Mouse (Mus musculus): Measurements from ENCODE around the gene Ltbp1. TPM values are rescaled to one million over a fixed set of nuclear protein-coding genes. Genes with fewer than 3 reads are reported as not detected.

Gene Ltbp1
- polyA plus RNA-seq, 1 experiment from 2014 or later, result 2.5 TPM

DNA sequence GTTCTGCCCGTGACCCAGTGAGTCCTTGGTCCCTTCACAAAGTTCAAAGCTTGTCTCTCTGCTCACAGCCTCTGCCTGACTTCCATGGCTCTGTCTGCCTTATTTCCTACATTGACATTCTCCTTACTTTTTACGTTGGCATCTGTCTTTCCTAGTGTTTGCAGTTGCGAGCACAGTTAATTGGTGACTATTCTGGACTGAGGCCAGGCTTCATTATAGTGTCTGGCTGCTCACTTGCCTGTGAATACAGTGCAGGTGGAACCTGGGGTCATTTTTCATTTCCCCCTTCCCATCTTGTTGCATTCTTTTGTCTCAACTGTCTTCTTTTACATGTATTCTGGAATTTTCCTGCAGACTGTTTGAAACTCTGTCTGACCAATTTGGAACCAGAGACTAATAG lies 287.6 kb downstream of the Ltbp1 start:
- no peak for DNase-seq
- Histone ChIP-seq H3K4me3 (replicated peaks; ENCODE audit: low read depth, low read length) (no peak overlapping the region), H3K27ac (replicated peaks; ENCODE audit: low read depth, low read length) (no peak overlapping the region), H3K4me2 (ENCODE audit: low read length) (no peak overlapping the region), H3K9me3 (ENCODE audit: control insufficient read depth, low read length) (no peaks in the 10 kb centered on the region), H3K9ac (replicated peaks; ENCODE audit: low read length) (no peak overlapping the region), H3K36me3 (ENCODE audit: control insufficient read depth, insufficient read depth, low read length) (no peaks in the 10 kb centered on the region), H3K4me1 (ENCODE audit: control insufficient read depth, insufficient read depth, low read length) (no peaks in the 10 kb centered on the region), H3K27me3 (ENCODE audit: control insufficient read depth, insufficient read depth, low read length) (no peaks in the 10 kb centered on the region)
- ATAC-seq (ENCODE audit: low FRiP score, low TSS enrichment), result no peak
- 87% methylated on average over 3 of the region's 3 CpGs for WGBS

DNA sequence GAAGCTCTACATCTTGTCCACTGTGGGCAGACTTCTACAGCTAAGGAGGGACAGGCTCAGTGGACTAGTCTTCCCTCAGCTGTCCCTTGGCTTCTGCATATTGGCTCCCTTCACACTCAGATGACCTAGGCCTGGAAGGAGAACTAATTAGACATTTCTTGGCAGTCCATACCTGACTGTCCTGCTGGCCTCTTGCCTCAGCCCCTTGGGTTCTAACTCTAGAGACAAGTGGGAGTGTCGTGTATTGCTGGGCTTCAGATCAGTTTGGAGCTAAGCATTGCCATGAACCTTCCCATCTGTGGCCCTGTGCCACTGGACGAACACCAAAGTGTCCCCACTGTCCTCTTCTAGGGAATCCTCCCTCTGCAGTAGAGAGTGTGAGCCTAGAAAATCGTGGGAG lies 288.4 kb downstream of the Ltbp1 start:
- no peak overlapping the region for H3K4me2 ChIP-seq (ENCODE audit: low read length)
- H3K9ac ChIP-seq (replicated peaks; ENCODE audit: low read length), result no peak overlapping the region
- no peaks in the 10 kb centered on the region for H3K27me3 ChIP-seq (ENCODE audit: control insufficient read depth, insufficient read depth, low read length)
- no peak overlapping the region for H3K27ac ChIP-seq (replicated peaks; ENCODE audit: low read depth, low read length)
- H3K9me3 ChIP-seq (ENCODE audit: control insufficient read depth, low read length), result no peaks in the 10 kb centered on the region
- 86% methylated on average over 3 of the region's 3 CpGs for WGBS
- no peak for DNase-seq
- H3K4me1 ChIP-seq (ENCODE audit: control insufficient read depth, insufficient read depth, low read length), result no peaks in the 10 kb centered on the region
- no peak for ATAC-seq (ENCODE audit: low FRiP score, low TSS enrichment)
- no peak overlapping the region for H3K4me3 ChIP-seq (replicated peaks; ENCODE audit: low read depth, low read length)
- no peaks in the 10 kb centered on the region for H3K36me3 ChIP-seq (ENCODE audit: control insufficient read depth, insufficient read depth, low read length)

DNA sequence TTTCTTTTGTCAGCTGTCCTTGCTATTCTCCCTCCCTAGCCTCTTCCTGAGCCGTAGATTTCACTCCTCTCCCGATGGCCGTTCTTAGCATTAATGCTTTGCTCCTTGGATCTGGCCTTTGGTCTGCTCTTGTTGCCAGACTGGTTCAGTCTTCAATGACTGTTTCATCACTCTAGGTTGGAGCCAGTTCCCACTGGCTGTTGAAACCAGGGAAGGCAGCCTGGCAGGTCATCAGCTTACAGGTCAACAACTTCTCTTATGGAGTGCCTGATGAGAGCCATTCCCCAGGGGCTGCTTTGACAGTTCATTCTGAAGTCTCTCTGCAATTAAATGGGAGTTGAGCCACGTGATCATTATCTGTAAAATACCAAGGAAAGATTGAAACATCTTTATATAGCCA lies 295.5 kb downstream of the Ltbp1 start:
- no peak for ATAC-seq (ENCODE audit: low FRiP score, low TSS enrichment)

DNA sequence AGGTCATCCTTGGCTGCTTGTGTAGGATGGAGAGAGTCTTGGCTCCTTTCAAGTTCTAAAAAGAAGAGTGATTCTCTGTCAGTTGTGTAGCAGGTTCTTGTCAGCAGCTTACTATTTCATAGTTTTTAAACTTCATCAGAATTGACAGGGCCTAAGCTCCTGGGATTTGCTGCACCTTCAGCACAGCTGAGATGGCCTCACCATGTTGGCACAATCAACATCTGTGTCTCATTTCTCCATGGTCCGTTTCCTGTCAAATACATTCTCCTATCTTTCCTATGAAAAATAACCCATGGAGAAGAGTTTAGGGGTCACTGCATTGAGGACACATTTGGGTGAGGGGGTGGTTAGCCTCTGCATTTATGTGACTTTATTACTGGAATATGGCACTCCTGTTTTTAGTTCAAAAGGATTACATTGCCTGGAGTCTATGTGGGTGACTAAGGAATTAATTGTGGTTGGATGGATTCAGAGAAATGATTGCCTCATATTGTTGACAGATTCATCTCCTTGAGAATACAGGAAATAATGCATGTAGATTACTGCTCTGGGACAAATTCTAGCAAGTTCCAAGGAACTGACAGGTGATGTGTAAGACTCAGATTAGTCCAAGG lies 299.5 kb downstream of the Ltbp1 start:
- Histone ChIP-seq H3K27ac (replicated peaks; ENCODE audit: low read depth, low read length) (no peak overlapping the region), H3K4me2 (ENCODE audit: low read length) (no peak overlapping the region), H3K9ac (replicated peaks; ENCODE audit: low read length) (no peak overlapping the region), H3K36me3 (ENCODE audit: control insufficient read depth, insufficient read depth, low read length) (no peaks in the 10 kb centered on the region), H3K4me1 (ENCODE audit: control insufficient read depth, insufficient read depth, low read length) (no peaks in the 10 kb centered on the region), H3K9me3 (ENCODE audit: control insufficient read depth, low read length) (no peaks in the 10 kb centered on the region), H3K27me3 (ENCODE audit: control insufficient read depth, insufficient read depth, low read length) (no peaks in the 10 kb centered on the region), H3K4me3 (replicated peaks; ENCODE audit: low read depth, low read length) (no peak overlapping the region)
- ATAC-seq (ENCODE audit: low FRiP score, low TSS enrichment), result no peak
- WGBS, result 97% methylated on average over 1 of the region's 1 CpGs
- no peak for DNase-seq

More for the DNA sequence above, 295.5 kb downstream of the Ltbp1 start:
- no peaks in the 10 kb centered on the region for H3K27me3 ChIP-seq (ENCODE audit: control insufficient read depth, insufficient read depth, low read length)
- H3K4me3 ChIP-seq (replicated peaks; ENCODE audit: low read depth, low read length), result no peak overlapping the region
- 88% methylated on average over 4 of the region's 4 CpGs for WGBS
- H3K9ac ChIP-seq (replicated peaks; ENCODE audit: low read length), result no peak overlapping the region
- no peak overlapping the region for H3K4me2 ChIP-seq (ENCODE audit: low read length)
- H3K27ac ChIP-seq (replicated peaks; ENCODE audit: low read depth, low read length), result no peak overlapping the region
- H3K9me3 ChIP-seq (ENCODE audit: control insufficient read depth, low read length), result no peaks in the 10 kb centered on the region
- no peaks in the 10 kb centered on the region for H3K4me1 ChIP-seq (ENCODE audit: control insufficient read depth, insufficient read depth, low read length)
- DNase-seq, result no peak
- no peaks in the 10 kb centered on the region for H3K36me3 ChIP-seq (ENCODE audit: control insufficient read depth, insufficient read depth, low read length)

DNA sequence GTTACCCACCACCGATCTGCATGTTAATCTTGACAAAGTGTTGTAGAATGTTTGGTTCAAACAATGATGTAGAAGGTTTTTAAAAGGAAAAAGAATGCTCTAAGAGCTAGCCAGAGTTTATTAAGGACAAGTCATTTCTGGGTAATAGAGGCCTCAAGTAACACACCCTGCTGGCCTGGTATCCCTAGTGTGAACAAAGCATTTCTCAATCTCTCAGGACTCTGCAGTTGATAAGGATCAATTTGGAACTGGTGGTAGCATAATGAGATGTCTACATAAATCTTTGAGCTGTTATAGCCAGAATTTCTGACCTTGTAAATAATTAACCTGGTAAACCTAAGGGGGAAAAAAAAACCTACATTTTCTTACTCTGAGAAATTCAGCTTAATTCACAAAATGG lies 300.3 kb downstream of the Ltbp1 start:
- Histone ChIP-seq H3K27ac (replicated peaks; ENCODE audit: low read depth, low read length) (no peak overlapping the region), H3K36me3 (ENCODE audit: control insufficient read depth, insufficient read depth, low read length) (no peaks in the 10 kb centered on the region), H3K9ac (replicated peaks; ENCODE audit: low read length) (no peak overlapping the region), H3K4me1 (ENCODE audit: control insufficient read depth, insufficient read depth, low read length) (no peaks in the 10 kb centered on the region), H3K4me2 (ENCODE audit: low read length) (no peak overlapping the region), H3K9me3 (ENCODE audit: control insufficient read depth, low read length) (no peaks in the 10 kb centered on the region), H3K4me3 (replicated peaks; ENCODE audit: low read depth, low read length) (no peak overlapping the region), H3K27me3 (ENCODE audit: control insufficient read depth, insufficient read depth, low read length) (no peaks in the 10 kb centered on the region)
- DNase-seq, result no peak
- 91% methylated on average over 1 of the region's 1 CpGs for WGBS
- no peak for ATAC-seq (ENCODE audit: low FRiP score, low TSS enrichment)

DNA sequence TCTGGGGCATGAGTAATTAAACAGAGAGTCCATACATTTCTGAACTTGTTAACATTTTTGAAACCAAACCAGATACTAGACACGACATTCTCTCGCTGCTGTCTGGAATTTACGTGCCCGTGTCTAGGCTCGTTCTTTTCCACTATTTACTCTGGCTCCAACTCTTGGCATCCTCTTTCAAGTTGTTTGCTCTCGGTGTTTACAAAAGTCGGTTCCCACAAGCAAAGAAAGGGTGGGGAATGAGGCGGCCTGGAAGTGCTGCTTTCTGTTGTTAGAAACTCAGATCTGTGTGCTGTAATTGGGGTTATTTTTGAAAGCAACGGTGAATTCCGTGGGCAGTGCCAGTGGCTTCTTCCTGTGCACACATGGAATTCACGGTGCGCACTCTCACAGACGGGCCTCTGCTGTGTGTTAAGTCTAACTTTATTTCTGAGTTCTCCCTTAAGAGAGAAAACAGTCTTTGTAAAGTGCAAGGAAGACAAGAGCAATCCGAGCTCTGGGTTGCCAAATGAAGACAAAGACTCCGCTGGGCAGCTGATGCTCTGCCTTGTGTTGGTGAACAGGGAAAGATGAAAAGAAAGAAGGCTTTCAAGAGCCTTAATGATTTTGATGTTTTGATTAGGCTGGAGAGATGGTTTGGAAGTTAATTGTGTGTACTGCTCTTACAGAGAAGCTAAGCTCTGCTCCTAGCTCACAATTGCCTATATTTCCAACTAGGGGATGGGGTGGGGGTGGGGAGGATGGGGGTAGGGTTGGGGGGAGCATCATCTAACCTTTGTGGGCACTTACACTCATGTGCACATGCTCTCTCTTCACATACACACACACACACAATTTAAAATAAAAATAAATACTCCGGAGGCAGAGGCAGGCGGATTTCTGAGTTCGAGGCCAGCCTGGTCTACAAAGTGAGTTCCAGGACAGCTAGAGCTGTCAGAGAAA lies 302.0 kb downstream of the Ltbp1 start:
- Histone ChIP-seq H3K27me3 (ENCODE audit: control insufficient read depth, insufficient read depth, low read length) (no peaks in the 10 kb centered on the region), H3K36me3 (ENCODE audit: control insufficient read depth, insufficient read depth, low read length) (no peaks in the 10 kb centered on the region), H3K4me3 (replicated peaks; ENCODE audit: low read depth, low read length) (no peak overlapping the region), H3K9ac (replicated peaks; ENCODE audit: low read length) (no peak overlapping the region), H3K27ac (replicated peaks; ENCODE audit: low read depth, low read length) (no peak overlapping the region), H3K4me2 (ENCODE audit: low read length) (no peak overlapping the region), H3K4me1 (ENCODE audit: control insufficient read depth, insufficient read depth, low read length) (no peaks in the 10 kb centered on the region), H3K9me3 (ENCODE audit: control insufficient read depth, low read length) (no peaks in the 10 kb centered on the region)
- DNase-seq (peak; percentile 29), ATAC-seq (ENCODE audit: low FRiP score, low TSS enrichment) (no peak)
- WGBS, result 71% methylated on average over 18 of the region's 18 CpGs

DNA sequence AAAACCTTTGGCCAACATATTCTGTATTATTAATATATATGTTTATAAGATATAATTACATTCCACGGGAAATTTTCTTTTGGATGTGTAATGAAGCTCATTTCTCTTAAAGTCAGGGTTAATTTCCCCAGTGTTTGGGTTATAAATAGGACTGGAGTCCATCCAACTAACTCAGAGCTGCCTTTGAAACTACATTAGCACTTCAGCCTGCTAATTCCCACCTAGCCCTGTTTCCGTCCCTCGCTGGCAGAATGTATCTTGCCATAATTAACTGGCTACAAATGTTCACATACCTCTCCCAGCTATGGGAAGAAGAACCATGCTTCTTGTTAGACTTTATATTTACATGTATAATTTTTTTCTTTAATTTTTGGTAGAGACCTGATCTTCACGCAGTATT lies 311.7 kb downstream of the Ltbp1 start:
- Histone ChIP-seq H3K9me3 (ENCODE audit: control insufficient read depth, low read length) (no peaks in the 10 kb centered on the region), H3K27me3 (ENCODE audit: control insufficient read depth, insufficient read depth, low read length) (no peaks in the 10 kb centered on the region), H3K9ac (replicated peaks; ENCODE audit: low read length) (no peak overlapping the region), H3K27ac (replicated peaks; ENCODE audit: low read depth, low read length) (no peak overlapping the region), H3K4me1 (ENCODE audit: control insufficient read depth, insufficient read depth, low read length) (no peaks in the 10 kb centered on the region), H3K4me2 (ENCODE audit: low read length) (no peak overlapping the region), H3K4me3 (replicated peaks; ENCODE audit: low read depth, low read length) (no peak overlapping the region), H3K36me3 (ENCODE audit: control insufficient read depth, insufficient read depth, low read length) (no peaks in the 10 kb centered on the region)
- WGBS, result 90% methylated on average over 4 of the region's 4 CpGs
- ATAC-seq (ENCODE audit: low FRiP score, low TSS enrichment), result no peak
- DNase-seq, result peak; percentile 6

DNA sequence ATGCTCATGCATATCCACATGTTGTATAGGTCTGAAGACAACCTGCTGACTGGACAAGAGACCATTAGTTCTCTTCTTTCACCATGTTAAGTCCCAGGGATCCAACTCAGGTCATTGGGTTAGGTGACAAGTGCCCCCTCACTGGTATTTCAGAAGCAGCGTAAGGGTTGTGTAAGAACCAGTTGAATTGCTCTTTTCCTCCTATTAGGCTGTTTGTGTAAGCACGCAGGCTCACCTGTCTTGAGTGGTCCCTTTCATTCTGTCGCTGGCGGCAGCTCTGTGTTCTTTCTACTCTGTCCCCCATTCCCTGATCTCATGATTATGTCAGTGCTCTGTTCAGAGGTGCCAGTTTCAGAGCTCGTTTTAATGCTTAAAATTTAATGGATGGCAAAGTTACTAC lies 317.9 kb downstream of the Ltbp1 start:
- H3K4me3 ChIP-seq (replicated peaks; ENCODE audit: low read depth, low read length), result no peak overlapping the region
- H3K9me3 ChIP-seq (ENCODE audit: control insufficient read depth, low read length), result no peaks in the 10 kb centered on the region
- no peak for DNase-seq
- H3K4me2 ChIP-seq (ENCODE audit: low read length), result no peak overlapping the region
- H3K9ac ChIP-seq (replicated peaks; ENCODE audit: low read length), result no peak overlapping the region
- WGBS, result 94% methylated on average over 5 of the region's 5 CpGs
- H3K27me3 ChIP-seq (ENCODE audit: control insufficient read depth, insufficient read depth, low read length), result no peaks in the 10 kb centered on the region
- H3K27ac ChIP-seq (replicated peaks; ENCODE audit: low read depth, low read length), result no peak overlapping the region
- no peaks in the 10 kb centered on the region for H3K4me1 ChIP-seq (ENCODE audit: control insufficient read depth, insufficient read depth, low read length)
- no peak for ATAC-seq (ENCODE audit: low FRiP score, low TSS enrichment)
- H3K36me3 ChIP-seq (ENCODE audit: control insufficient read depth, insufficient read depth, low read length), result no peaks in the 10 kb centered on the region

DNA sequence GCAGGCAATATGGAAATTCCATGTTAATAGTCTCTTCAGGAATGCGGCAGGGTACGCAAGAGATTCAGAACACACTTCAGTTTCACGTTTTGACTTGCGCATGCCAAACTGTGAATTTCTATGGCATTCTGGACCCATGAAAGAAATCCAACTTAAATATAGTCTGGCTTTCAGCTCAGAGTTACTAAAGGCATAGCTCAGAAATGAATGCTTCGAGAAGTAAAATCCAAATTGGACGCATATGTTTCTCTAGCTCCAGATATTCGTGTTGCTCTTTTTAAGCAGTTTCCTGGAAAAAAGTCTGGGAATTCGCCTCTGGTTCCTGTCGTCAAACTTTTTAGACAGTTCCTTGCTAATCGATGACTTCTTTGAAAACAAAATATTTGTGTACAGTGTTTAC lies 318.4 kb downstream of the Ltbp1 start:
- ATAC-seq (ENCODE audit: low FRiP score, low TSS enrichment), result no peak
- 91% methylated on average over 10 of the region's 10 CpGs for WGBS
- Histone ChIP-seq H3K4me2 (ENCODE audit: low read length) (no peak overlapping the region), H3K4me1 (ENCODE audit: control insufficient read depth, insufficient read depth, low read length) (no peaks in the 10 kb centered on the region), H3K9ac (replicated peaks; ENCODE audit: low read length) (no peak overlapping the region), H3K36me3 (ENCODE audit: control insufficient read depth, insufficient read depth, low read length) (no peaks in the 10 kb centered on the region), H3K27ac (replicated peaks; ENCODE audit: low read depth, low read length) (no peak overlapping the region), H3K4me3 (replicated peaks; ENCODE audit: low read depth, low read length) (no peak overlapping the region), H3K27me3 (ENCODE audit: control insufficient read depth, insufficient read depth, low read length) (no peaks in the 10 kb centered on the region), H3K9me3 (ENCODE audit: control insufficient read depth, low read length) (no peaks in the 10 kb centered on the region)
- no peak for DNase-seq

Measured in midbrain, embryonic 14.5 days (tissue).